Mouse (Mus musculus) midbrain, embryonic 11.5 days (tissue): ENCODE data around the gene Klrb1c. TPM values are rescaled to one million over a fixed set of nuclear protein-coding genes. Genes with fewer than 3 reads are reported as not detected.
"Not testable (repeated sequence)": the region's sequence is repeated elsewhere in the genome, so short reads cannot be mapped to it uniquely, and the experiment has no call there.

Source experiments
- ATAC-seq: fragments of 200-750 bp; cut with Nextera tagmentation; 2 replicates; pipeline ENCODE4 v1.8.0; 2017; ENCODE audit warnings: moderate TSS enrichment, moderate library complexity; ENCODE audit not compliant: low FRiP score
- DNase-seq: peaks from one replicate; pipeline ENCODE4 v3.0.0; 2015; ENCODE audit warnings: low spot score; ENCODE audit errors: missing footprints
- H3K27ac ChIP-seq: fragments of 300-500 bp; sonication (generic); 2 replicates; pipeline ENCODE4 v1.5.1; 2014; ENCODE audit warnings: low read depth, low read length
- H3K27me3 ChIP-seq: fragments of 300-500 bp; sonication (generic); 2 replicates; pipeline ENCODE4 v1.6.1; 2014; ENCODE audit warnings: mild to moderate bottlenecking, low read length, moderate library complexity, mixed read lengths; ENCODE audit not compliant: control insufficient read depth, insufficient read depth
- H3K36me3 ChIP-seq: fragments of 300-500 bp; sonication (generic); 2 replicates; pipeline ENCODE4 v1.6.1; 2014; ENCODE audit warnings: mild to moderate bottlenecking, low read length, moderate library complexity, mixed read lengths; ENCODE audit not compliant: control insufficient read depth, insufficient read depth
- H3K4me1 ChIP-seq: fragments of 300-500 bp; sonication (generic); 2 replicates; pipeline ENCODE4 v1.6.1; 2014; ENCODE audit warnings: low read length; ENCODE audit not compliant: control insufficient read depth, insufficient read depth
- H3K4me2 ChIP-seq: fragments of 300-500 bp; sonication (generic); 2 replicates; pipeline ENCODE4 v1.6.1; 2014; ENCODE audit warnings: mild to moderate bottlenecking, moderate library complexity
- H3K4me3 ChIP-seq: fragments of 300-500 bp; sonication (generic); 2 replicates; pipeline ENCODE4 v1.5.1; 2014; ENCODE audit warnings: low read depth, low read length
- H3K9ac ChIP-seq: fragments of 300-500 bp; sonication (generic); 2 replicates; pipeline ENCODE4 v1.6.1; 2014; ENCODE audit warnings: low read length
- H3K9me3 ChIP-seq: fragments of 300-500 bp; sonication (generic); 2 replicates; pipeline ENCODE4 v1.6.1; 2016; ENCODE audit warnings: low read length; ENCODE audit not compliant: control insufficient read depth
- WGBS: fragments of 180-500 bp; shearing (Covaris S2); extraction: QIAGEN DNeasy Blood & Tissue Kit; methylation state at CpG from one replicate; pipeline ENCODE4 v1.1.7; 2014; 5-methylcytosine and 5-hydroxymethylcytosine counted together
- polyA plus RNA-seq: library from polyadenylated mRNA; unstranded; fragments of >200 nt; fragmentation: Nextera tagmentation; extraction: Ambion mirVana; gene quantifications from 2 replicates; pipeline ENCODE4 v1.2.1, GENCODE M21; 2014

Gene Klrb1c
- polyA plus RNA-seq, 1 experiment from 2014 or later = not detected

DNA sequence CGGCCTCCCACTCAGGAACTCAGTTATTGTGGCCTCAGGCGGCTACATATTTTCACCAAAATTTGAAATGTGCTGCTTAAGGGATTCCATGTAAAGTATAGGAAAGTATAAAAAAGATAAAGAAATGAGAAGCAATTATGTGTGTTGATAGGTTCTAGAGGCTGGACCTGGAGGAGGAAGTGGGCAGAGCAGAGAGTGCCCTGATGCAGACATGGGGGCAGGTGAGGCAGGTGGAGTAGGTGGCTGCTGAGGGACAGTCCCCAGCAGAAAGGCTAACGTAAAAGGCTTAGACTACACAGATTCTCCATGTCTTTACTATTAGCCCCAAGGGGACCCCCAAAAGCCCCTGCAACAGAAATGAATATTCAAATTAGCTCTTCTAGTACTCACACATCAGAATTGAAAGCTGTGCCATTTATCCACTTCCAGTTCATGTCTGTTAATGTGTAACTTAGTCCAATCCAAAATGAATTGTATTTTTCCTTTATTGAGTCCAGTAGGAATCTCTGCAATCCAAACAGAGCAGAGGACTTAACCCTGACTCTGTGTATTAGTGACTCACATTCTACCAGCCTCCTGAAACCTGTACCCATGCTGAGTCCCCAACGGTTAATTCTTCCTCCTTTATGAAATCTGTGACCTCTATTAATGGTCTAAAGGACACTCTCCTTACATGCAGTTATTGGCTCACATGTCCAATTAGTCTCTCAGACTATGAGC is 29.2 kb upstream of the Klrb1c start:
- no peak overlapping the region for H3K4me2 ChIP-seq
- ATAC-seq (no peak), DNase-seq (no peak)
- no peaks in the 10 kb centered on the region for H3K9me3 ChIP-seq
- WGBS = 78% methylated on average over 4 of the region's 4 CpGs
- H3K9ac ChIP-seq = no peak overlapping the region
- H3K4me1 ChIP-seq = no peaks in the 10 kb centered on the region
- no peak overlapping the region for H3K27ac ChIP-seq
- no peak overlapping the region for H3K4me3 ChIP-seq
- no peaks in the 10 kb centered on the region for H3K36me3 ChIP-seq
- H3K27me3 ChIP-seq = no peaks in the 10 kb centered on the region

DNA sequence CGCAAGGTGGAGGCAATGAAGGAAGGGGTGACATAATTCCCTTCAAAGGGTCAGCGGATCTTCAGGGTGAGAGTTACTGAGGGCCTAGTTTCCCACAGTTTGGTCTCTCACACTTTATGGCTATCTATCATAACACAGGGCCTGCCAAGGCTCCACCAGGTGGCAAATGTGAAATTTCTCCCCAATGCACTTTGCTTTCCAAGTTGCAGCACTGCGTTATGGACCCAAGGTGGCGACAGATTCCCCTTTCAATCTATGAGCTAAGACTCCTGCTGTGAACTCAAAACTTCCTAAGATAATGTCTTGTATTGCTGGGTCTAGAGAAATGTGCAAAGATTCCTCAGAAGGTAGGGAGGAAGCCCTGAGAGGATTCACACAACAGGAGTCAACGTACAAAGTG is 19.5 kb upstream of the Klrb1c start:
- H3K9me3 ChIP-seq = no peaks in the 10 kb centered on the region
- no peaks in the 10 kb centered on the region for H3K27me3 ChIP-seq
- no peaks in the 10 kb centered on the region for H3K4me1 ChIP-seq
- H3K9ac ChIP-seq = no peak overlapping the region
- WGBS = 89% methylated on average over 5 of the region's 5 CpGs
- H3K4me2 ChIP-seq = no peak overlapping the region
- no peak overlapping the region for H3K27ac ChIP-seq
- DNase-seq (no peak), ATAC-seq (no peak)
- H3K36me3 ChIP-seq = no peaks in the 10 kb centered on the region
- H3K4me3 ChIP-seq = no peak overlapping the region

DNA sequence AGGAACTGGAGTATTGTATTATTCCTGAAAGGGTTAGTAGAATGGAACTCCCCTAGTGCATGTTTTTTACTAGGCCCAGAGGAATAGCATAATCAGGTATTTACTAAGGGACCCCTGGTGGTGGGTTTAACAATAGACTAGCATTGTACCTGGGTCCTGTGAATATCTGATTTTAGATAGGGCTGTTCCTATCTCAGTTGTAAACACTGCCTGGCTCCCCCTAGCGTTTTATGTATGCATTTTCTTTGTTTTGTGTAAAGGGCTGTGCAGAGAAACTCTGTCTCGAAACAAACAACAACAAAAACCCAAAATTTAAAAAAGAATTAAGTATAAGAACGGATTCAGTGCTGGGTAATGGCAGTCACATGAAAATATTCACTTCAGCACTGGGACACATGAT is 18.0 kb upstream of the Klrb1c start:
- H3K4me2 ChIP-seq = no peak overlapping the region
- no peak overlapping the region for H3K9ac ChIP-seq
- H3K9me3 ChIP-seq = no peaks in the 10 kb centered on the region
- no peaks in the 10 kb centered on the region for H3K27me3 ChIP-seq
- ATAC-seq (no peak), DNase-seq (peak; percentile 86)
- no peak overlapping the region for H3K4me3 ChIP-seq
- 73% methylated on average over 3 of the region's 3 CpGs for WGBS
- H3K36me3 ChIP-seq = no peaks in the 10 kb centered on the region
- no peaks in the 10 kb centered on the region for H3K4me1 ChIP-seq
- H3K27ac ChIP-seq = no peak overlapping the region

DNA sequence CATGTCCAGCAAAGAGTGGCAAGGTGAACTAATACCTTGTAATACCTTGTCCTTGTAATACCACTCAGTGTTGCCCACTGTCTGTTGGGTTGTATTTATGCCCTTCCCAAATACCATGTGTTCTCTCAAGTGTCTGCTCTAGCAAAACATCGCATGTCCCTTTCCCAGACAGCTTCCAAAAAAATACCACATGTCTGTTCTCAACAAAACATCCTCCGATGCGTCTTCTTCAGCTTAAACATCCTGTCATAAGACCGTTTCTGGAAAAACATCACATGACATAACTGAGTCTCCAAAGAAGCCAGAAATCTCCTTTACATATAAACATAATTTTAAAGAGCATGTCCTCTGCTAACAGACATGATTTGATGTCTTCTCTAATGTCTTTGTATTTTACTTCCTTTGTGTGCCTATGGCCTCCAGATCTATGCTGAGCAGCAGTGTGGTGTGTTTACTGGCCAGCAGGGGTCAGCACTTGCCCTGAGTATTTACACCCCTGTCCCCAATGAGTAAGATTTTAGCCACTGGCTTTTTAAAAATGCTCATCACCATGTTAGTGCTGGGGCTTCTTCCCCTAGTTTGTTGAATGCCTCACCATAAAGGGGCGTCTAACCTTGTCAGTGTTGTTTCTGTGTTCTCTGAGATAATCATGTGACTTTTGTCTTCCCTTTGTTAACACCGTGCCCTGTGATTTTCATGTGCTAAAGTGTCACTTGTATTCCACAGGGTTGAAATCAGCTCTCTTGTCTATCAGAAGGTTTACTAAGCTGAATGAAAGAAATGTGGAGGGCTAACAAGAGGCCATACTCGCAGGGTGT is 16.0 kb upstream of the Klrb1c start:
- DNase-seq (peak; percentile 93), ATAC-seq (peak; percentile 43; the same call in 1 of the 2 replicates)
- H3K9me3 ChIP-seq, H3K27ac ChIP-seq, H3K4me3 ChIP-seq, H3K27me3 ChIP-seq, H3K4me2 ChIP-seq, H3K4me1 ChIP-seq, H3K9ac ChIP-seq, H3K36me3 ChIP-seq: not testable (repeated sequence)
- WGBS = 73% methylated on average over 7 of the region's 7 CpGs

GRCm38 (mm10) chr6:128802999-128803857 is 14.2 kb upstream of the Klrb1c start:
- Histone ChIP-seq H3K9ac (peak overlapping the region; percentile 66), H3K27ac (no peak overlapping the region)

DNA sequence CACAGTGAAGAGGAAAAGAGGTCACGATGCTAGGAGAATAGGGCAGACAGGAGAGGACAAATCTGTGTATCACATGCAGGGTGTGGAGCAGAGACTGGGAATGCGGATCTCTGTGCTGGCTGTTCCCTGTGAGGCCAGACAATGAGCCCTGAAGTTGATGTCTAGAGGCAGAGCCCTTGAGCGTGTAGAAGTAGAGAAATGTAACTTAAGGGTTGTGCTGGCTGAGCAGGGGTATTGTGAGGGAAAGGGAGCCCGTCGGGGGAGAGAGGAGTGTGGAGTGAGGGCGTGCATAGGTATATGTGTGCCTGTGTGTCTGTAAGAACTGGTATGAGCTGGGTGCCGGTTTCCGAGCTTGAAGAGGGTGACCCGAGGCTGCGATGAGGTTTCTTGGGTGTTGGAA is 13.5 kb upstream of the Klrb1c start:
- Histone ChIP-seq H3K4me3 (peak overlapping the region; percentile 45), H3K4me2 (peak overlapping the region; percentile 56), H3K27me3 (no peaks in the 10 kb centered on the region), H3K9me3 (no peaks in the 10 kb centered on the region), H3K36me3 (no peaks in the 10 kb centered on the region), H3K4me1 (peaks cover 5% of the 10 kb centered on the region; the same call in 1 of the 2 replicates), H3K9ac (peak overlapping the region; percentile 66), H3K27ac (peak overlapping the region; percentile 27; the same call in 1 of the 2 replicates)
- no peak for DNase-seq
- WGBS = 11% methylated on average over 10 of the region's 10 CpGs
- peak; percentile 51 for ATAC-seq

More at GRCm38 (mm10) chr6:128802999-128803857, 14.2 kb upstream of the Klrb1c start:
- no peaks in the 10 kb centered on the region for H3K36me3 ChIP-seq
- no peaks in the 10 kb centered on the region for H3K27me3 ChIP-seq
- no peaks in the 10 kb centered on the region for H3K9me3 ChIP-seq
- H3K4me2 ChIP-seq = peak overlapping the region; percentile 56
- H3K4me3 ChIP-seq = peak overlapping the region; percentile 45
- H3K4me1 ChIP-seq = 0 out of 2 replicates have a peak, but pooled peaks cover 1% of the 10 kb centered on the region
- DNase-seq (peak; percentile 100), ATAC-seq (peak; percentile 91)
- 5% methylated on average over 26 of the region's 26 CpGs for WGBS

GRCm38 (mm10) chr6:128800696-128801095 is 11.7 kb upstream of the Klrb1c start:
- H3K9me3 ChIP-seq, ATAC-seq: not testable (repeated sequence)

GRCm38 (mm10) chr6:128799896-128800270 is 10.9 kb upstream of the Klrb1c start:
- DNase-seq (peak; percentile 90), ATAC-seq (no peak)
- H3K4me1 ChIP-seq = peaks cover 5% of the 10 kb centered on the region; the same call in 1 of the 2 replicates
- H3K27me3 ChIP-seq = no peaks in the 10 kb centered on the region
- 29% methylated on average over 7 of the region's 7 CpGs for WGBS
- peak overlapping the region; percentile 31 for H3K4me2 ChIP-seq
- no peaks in the 10 kb centered on the region for H3K36me3 ChIP-seq
- peak overlapping the region; percentile 43; the same call in 1 of the 2 replicates for H3K9ac ChIP-seq
- H3K4me3 ChIP-seq = peak overlapping the region; percentile 56
- H3K27ac ChIP-seq = no peak overlapping the region
- no peaks in the 10 kb centered on the region for H3K9me3 ChIP-seq

More at GRCm38 (mm10) chr6:128800696-128801095, 11.7 kb upstream of the Klrb1c start:
- WGBS = 77% methylated on average over 5 of the region's 5 CpGs
- H3K36me3 ChIP-seq, DNase-seq, H3K27me3 ChIP-seq, H3K27ac ChIP-seq, H3K4me1 ChIP-seq, H3K4me3 ChIP-seq, H3K4me2 ChIP-seq, H3K9ac ChIP-seq: not testable (repeated sequence)
